Mouse (Mus musculus) liver, embryonic 14.5 days (tissue): ENCODE data around the gene Man1a. TPM values are rescaled to one million over a fixed set of nuclear protein-coding genes. Genes with fewer than 3 reads are reported as not detected.

Experiments used
- ATAC-seq: fragments of 200-750 bp; cut with Nextera tagmentation; 2 replicates; pipeline ENCODE4 v1.8.0; 2017; ENCODE audit warnings: moderate number of reproducible peaks, mild to moderate bottlenecking, moderate library complexity; ENCODE audit not compliant: insufficient read depth
- DNase-seq, 3 experiments: peaks; one replicate each; pipeline ENCODE4 v3.0.0-alpha.2; 2012 to 2013; ENCODE audit warnings: low read depth in 3 of 3, low spot score in 3 of 3
- H3K27ac ChIP-seq: fragments of 300-500 bp; sonication (generic); 2 replicates; pipeline ENCODE4 v1.5.1; 2014; ENCODE audit warnings: moderate library complexity, mild to moderate bottlenecking, control low read depth, inconsistent platforms
- H3K27me3 ChIP-seq: fragments of 300-500 bp; sonication (generic); 2 replicates; pipeline ENCODE4 v1.6.1; 2014; ENCODE audit warnings: mild to moderate bottlenecking, low read length, moderate library complexity; ENCODE audit not compliant: control insufficient read depth, insufficient read depth
- H3K36me3 ChIP-seq: fragments of 300-500 bp; sonication (generic); replicated peaks from 2 replicates; pipeline ENCODE4 v1.6.1; 2014; ENCODE audit warnings: low read depth; ENCODE audit not compliant: control insufficient read depth, insufficient read depth
- H3K4me1 ChIP-seq, 2 experiments: fragments of 200-500 bp in 1 of 2; fragments of 300-500 bp in 1 of 2; sonication (generic) in 1 of 2; replicated peaks; 2 replicates each; pipeline ENCODE4 v1.6.1; 2012 to 2014; ENCODE audit warnings: antibody characterized with exemption in 1 of 2, inconsistent platforms in 1 of 2, low read length in 1 of 2; ENCODE audit not compliant: control insufficient read depth in 2 of 2, insufficient read depth in 2 of 2
- H3K4me2 ChIP-seq: fragments of 300-500 bp; sonication (generic); 2 replicates; pipeline ENCODE4 v1.6.1; 2014; ENCODE audit warnings: low read depth, mild to moderate bottlenecking, control low read depth, moderate library complexity
- H3K4me3 ChIP-seq, 2 experiments: fragments of 200-500 bp in 1 of 2; fragments of 300-500 bp in 1 of 2; sonication (generic) in 1 of 2; 2 replicates each; pipeline ENCODE4 v1.5.1; 2012 to 2014; ENCODE audit warnings: low read depth in 2 of 2, low read length in 2 of 2, mild to moderate bottlenecking in 2 of 2, control low read depth in 1 of 2, inconsistent platforms in 1 of 2, moderate library complexity in 1 of 2; ENCODE audit not compliant: insufficient read depth in 1 of 2
- H3K9ac ChIP-seq: fragments of 300-500 bp; sonication (generic); replicated peaks from 2 replicates; pipeline ENCODE4 v1.6.1; 2014; ENCODE audit warnings: mild to moderate bottlenecking, control low read depth, moderate library complexity
- H3K9me3 ChIP-seq: fragments of 300-500 bp; sonication (generic); 2 replicates; pipeline ENCODE4 v1.6.1; 2016; ENCODE audit warnings: low read length, mixed read lengths; ENCODE audit not compliant: control insufficient read depth
- CTCF ChIP-seq: IDR thresholded peaks from 2 replicates; pipeline ENCODE4 v1.5.1; 2016; ENCODE audit warnings: antibody characterized with exemption, low read depth, control low read depth
- EP300 ChIP-seq: IDR thresholded peaks from 2 replicates; pipeline ENCODE4 v1.6.1; 2016; ENCODE audit warnings: antibody characterized with exemption, low read depth
- WGBS: fragments of 180-500 bp; shearing (Covaris S2); extraction: QIAGEN DNeasy Blood & Tissue Kit; methylation state at CpG from one replicate; pipeline ENCODE4 v1.1.7; 2014; ENCODE audit not compliant: insufficient replicate concordance; 5-methylcytosine and 5-hydroxymethylcytosine counted together
- polyA plus RNA-seq, 2 experiments: library from polyadenylated mRNA; depleted of rRNA in 1 of 2; stranded (reverse) in 1 of 2; unstranded in 1 of 2; fragments of >200 nt; fragmentation: Nextera tagmentation in 1 of 2; extraction: Ambion mirVana in 1 of 2; gene quantifications; 2 replicates each; pipeline versions ENCODE4 v1.2.1 to v1.2.3; 2012 to 2014

Man1a gene
- polyA plus RNA-seq, 2 experiments, result 12.4 TPM

DNA sequence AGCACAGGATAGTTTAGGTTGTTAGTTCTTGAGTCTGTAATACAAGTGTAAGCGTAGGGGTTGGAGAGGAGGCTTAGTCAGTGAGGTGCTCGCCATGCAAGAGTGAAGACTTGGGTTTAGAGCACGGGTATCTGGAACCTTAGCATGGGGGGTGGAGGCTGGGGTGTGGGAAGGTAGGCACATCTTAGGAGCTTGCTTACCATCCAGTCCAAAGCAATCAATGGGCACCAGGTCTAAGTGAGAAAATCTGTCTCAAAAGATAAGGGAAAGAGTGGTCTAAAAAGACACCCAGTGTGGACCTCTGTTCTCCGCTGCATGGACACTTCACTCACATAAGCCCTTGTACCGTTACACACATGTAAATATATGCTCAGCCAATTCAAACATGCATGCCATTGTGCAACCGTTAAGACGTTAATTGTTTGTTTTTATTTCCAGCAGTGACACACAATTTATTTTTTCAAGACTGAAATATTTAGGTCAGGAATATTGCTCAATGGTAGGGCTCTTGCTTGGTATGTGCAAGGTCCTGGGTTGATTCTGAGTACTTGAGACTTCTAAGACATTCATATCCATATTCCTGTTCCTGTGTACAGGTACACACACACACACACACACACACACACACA, 34.1 kb downstream of the Man1a start:
- WGBS, result 28% methylated on average over 7 of the region's 7 CpGs
- H3K27ac ChIP-seq, result peak overlapping the region; percentile 95
- peak overlapping the region; percentile 71 for H3K4me2 ChIP-seq
- peak; percentile 89 to 96 (median 93) for DNase-seq
- H3K9me3 ChIP-seq, result no peaks in the 10 kb centered on the region
- peak overlapping the region in 1 of 2 experiments; percentile 10; a peak in 1 of 4 replicates for H3K4me3 ChIP-seq
- ATAC-seq, result peak; percentile 79
- H3K36me3 ChIP-seq, result no peaks in the 10 kb centered on the region
- no peaks in the 10 kb centered on the region for H3K27me3 ChIP-seq
- TF ChIP-seq CTCF, result no peak
- TF ChIP-seq EP300, result peak; percentile 96
- peak overlapping the region; percentile 57 for H3K9ac ChIP-seq
- H3K4me1 ChIP-seq, result peaks cover 56 to 57% of the 10 kb centered on the region in 2 experiments

- H3K9me3 ChIP-seq, result no peaks in the 10 kb centered on the region
- WGBS, result 17% methylated on average over 11 of the region's 11 CpGs
- no peak overlapping the region for H3K4me3 ChIP-seq
- peaks cover 71 to 74% of the 10 kb centered on the region in 2 experiments for H3K4me1 ChIP-seq
- ATAC-seq (peak; percentile 52), DNase-seq (peak in 2 of 3 experiments; percentile 41 to 52)
- peak overlapping the region; percentile 60 for H3K9ac ChIP-seq
- H3K27me3 ChIP-seq, result no peaks in the 10 kb centered on the region
- H3K4me2 ChIP-seq, result peak overlapping the region; percentile 67
- peaks cover 1% of the 10 kb centered on the region; the same call in 1 of the 2 replicates for H3K36me3 ChIP-seq
- H3K27ac ChIP-seq, result peak overlapping the region; percentile 96
- TF ChIP-seq EP300, result peak; percentile 34
- TF ChIP-seq CTCF, result no peak
These were observed 35.9 kb downstream of the Man1a start for GRCm38 (mm10) chr10:54040261-54041165.

DNA sequence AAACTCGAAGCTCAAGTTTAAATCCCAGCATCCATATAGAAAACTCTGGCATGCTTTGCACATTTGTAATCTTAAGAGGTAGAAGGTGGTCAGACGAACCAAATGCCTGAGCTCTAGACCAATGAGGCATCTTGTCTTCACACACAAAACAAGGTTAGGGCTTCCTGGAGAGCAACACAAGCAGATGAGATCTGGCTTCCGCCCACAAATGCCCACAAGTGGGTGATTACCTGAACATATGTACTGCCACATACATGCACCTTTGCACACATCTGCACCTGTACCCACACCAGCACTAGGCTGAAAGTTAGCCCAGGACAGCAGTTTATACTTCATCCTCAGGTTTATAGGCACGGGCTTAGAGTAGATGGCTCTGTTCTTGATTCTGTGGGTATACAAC, 36.7 kb downstream of the Man1a start:
- Histone ChIP-seq H3K4me2 (peak overlapping the region; percentile 67), H3K27me3 (no peaks in the 10 kb centered on the region), H3K9me3 (no peaks in the 10 kb centered on the region), H3K4me1 (peaks cover 74 to 79% of the 10 kb centered on the region in 2 experiments), H3K27ac (peak overlapping the region; percentile 96), H3K9ac (peak overlapping the region; percentile 60), H3K4me3 (no peak overlapping the region), H3K36me3 (peaks cover 3% of the 10 kb centered on the region; the same call in 1 of the 2 replicates)
- DNase-seq, result no peak
- TF ChIP-seq CTCF (no peak), EP300 (no peak)
- no peak for ATAC-seq
- WGBS, result 65% methylated on average over 4 of the region's 4 CpGs

GRCm38 (mm10) chr10:54038734-54039133, 37.7 kb downstream of the Man1a start:
- Histone ChIP-seq H3K27ac (peak overlapping the region; percentile 96), H3K4me3 (peak overlapping the region in 1 of 2 experiments; percentile 19; a peak in 2 of 4 replicates), H3K4me1 (peaks cover 71 to 75% of the 10 kb centered on the region in 2 experiments), H3K27me3 (no peaks in the 10 kb centered on the region), H3K9me3 (no peaks in the 10 kb centered on the region), H3K36me3 (peaks cover 3% of the 10 kb centered on the region; the same call in 1 of the 2 replicates), H3K4me2 (peak overlapping the region; percentile 67), H3K9ac (peak overlapping the region; percentile 66)
- DNase-seq (peak in 1 of 3 experiments; percentile 35), ATAC-seq (no peak)
- TF ChIP-seq CTCF (no peak), EP300 (peak; percentile 25; the same call in 1 of the 2 replicates)
- WGBS, result 30% methylated on average over 10 of the region's 10 CpGs
